Mouse (Mus musculus): Measurements from ENCODE around the gene Zmiz2.
"Not testable (repeated sequence)": the region's sequence is repeated elsewhere in the genome, so short reads cannot be mapped to it uniquely, and the experiment has no call there.

The Zmiz2 gene

DNA sequence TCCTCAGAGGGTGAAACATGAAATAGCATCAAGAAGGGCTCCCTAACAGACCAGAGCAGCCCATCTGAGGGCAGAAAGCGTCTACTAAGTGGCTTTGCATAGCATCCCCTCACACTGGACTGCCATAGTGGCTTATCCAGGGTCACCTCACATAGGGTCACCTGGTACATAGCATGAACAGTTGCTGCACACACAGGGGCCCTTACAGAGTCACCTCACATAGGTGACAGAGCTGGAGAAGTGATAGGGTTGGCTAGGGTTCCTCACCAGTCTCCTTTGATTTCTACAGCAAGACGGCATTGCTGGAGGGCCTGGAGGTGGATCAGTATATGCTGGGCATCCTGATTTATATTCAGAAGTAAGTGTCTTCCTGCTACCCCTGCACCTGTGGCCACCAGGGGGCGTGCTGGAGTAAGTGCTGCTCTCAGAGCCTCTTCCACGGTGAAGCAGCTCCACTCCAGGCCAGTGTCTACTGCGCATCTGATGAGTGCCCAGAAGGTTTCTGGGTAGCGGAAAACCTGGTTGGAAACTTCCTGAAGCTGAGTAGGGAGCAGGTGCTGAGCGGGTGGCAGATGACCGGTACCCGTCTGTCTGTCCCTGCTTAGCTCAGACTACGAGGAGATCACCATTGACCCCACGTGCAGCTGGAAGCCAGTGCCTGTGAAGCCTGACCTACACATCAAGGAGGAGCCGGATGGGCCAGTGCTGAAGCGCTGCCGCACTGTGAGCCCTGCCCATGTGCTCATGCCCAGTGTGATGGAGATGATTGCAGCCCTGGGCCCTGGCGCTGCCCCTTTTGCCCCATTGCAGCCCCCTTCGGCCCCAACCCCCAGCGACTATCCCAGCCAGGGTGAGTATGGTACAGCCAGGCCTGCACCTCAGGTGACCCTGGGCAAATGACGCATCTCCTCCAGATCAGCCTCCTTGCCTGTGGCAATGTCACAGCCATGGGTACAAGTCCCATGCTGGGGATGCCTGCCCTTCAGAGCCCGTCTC, 13.9 kb downstream of the Zmiz2 start:
- DNase-seq, result peak; percentile 80

DNA sequence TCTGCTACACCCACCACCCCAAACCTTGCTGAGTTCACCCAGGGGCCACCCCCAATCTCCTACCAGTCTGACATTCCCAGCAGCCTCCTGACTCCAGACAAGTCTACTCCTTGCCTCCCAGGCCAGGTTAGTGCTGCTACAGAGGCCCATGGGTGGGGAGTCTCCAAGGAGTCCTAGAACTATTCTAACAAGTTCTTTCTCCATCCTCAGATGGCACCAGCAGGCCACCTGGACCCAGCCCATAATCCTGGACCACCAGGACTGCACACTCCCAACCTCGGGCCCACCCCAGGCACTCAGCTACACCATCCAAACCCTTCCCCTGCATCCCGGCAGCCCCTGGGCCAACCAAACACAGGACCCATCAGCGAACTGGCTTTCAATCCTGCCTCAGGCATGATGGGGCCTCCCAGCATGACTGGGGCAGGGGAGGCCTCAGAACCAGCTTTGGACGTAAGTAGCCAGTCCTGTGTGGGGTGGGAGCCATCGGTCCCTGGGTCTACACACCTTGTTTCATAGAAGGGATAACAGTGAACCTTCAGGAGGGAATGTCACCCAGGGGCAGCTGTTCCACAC, 15.0 kb downstream of the Zmiz2 start:
- DNase-seq, result no peak

DNA sequence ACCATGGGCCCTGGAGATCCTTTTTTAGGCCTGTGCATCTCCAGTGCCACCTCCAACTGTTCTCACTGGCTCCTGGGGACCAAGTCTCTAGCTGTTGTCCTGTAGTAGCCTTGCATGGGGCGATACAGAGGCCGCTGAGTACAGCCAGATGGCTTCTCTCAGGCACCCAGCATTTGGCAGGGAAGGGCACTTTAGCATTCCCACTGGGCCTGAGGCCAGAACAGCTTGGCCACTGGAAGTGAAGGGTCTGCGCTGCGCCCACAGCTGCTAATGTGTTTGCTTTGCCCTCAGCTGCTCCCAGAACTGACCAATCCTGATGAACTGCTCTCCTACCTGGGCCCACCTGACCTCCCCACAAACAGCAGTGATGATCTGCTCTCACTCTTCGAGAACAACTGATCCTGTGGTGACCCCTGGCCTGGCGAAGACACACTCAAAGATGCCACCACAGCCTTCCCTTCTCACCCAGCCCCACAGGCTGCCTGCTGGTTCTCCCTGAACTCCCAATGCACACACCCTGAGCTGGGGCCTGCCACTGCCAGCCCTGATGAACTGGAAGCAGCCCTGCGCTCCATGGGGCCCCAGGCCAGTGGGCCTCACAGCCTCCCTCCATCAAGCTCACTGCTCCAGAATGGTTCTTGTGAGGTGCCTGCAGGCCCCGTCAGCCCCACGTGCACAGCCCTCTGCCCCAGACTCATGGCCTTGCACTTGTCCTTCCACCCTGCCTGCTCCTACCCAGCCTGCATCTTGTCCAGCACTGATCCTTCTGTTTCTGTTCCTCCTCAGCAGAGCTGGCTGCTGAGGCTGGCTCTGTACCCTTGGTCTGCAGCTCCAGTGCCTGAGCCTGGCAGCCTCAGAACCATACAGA, 16.1 kb downstream of the Zmiz2 start:
- no peak for DNase-seq

DNA sequence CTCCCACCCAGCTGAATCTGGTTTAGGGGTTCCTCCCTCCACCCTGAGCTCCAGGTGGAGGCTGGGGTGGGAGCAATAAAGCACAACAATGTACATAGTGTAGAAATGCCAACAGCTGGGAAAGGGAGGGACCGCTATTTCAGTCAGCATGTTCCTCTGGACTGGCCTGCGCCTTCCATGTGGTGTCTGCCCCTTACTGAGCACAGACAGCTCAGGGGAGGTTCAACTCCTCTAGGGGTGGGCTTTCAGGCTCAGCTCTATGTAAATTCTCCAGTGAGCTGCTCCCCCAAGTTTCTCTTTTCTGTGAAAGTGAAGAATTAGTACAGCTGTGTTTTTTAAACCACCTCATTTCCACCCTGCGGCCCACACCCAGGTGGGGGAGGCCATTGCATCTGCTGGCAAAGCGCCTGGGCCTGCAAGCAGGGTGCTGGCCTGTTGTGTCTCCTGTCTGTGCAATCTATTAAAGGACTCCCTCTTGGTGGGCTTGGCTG, 16.8 kb downstream of the Zmiz2 start:
- DNase-seq, result no peak

DNA sequence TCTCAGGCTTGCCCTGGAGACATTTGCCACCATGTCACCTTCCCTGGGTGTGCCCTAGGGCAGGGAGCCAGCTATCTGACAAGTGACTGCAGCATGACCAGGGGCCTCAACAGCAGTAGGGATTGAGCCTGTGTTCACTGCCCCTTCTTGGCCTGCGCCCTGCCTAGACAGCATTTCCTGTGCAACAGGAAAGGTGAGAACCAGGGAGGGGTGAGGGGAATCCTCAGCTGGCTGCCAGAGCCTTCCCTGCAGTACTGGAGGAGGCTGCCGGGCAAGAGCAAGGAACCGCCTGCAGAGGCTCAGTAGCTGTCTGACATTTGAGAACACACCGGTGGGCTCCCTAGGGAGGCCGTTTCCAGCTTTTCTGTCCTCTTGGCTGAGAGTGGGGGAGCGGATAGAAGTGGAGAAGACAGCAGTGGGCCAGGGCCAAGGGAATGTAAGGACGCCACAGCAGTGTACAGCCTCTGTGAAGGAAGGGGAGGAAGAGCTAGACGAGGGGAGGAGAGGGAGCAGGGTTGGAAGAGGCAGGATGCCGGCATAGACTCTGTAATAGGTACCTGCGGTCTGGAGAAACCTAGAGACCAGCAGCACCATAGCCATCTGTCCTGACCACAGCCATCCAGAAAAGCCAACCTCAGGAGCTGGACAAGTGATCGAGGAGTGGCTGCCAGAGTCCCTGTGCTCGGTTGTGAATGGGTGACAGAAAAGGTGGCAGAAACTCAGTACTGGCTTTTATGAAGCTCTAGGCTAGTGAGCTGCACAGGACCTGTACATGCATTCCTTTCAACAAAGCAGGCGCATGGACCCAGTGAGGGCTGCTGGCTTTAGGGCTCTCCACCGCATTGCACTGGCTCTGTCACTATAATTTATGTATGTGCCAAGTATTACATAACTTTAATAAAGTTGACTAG, 17.6 kb downstream of the Zmiz2 start:
- DNase-seq, result peak; percentile 33

DNA sequence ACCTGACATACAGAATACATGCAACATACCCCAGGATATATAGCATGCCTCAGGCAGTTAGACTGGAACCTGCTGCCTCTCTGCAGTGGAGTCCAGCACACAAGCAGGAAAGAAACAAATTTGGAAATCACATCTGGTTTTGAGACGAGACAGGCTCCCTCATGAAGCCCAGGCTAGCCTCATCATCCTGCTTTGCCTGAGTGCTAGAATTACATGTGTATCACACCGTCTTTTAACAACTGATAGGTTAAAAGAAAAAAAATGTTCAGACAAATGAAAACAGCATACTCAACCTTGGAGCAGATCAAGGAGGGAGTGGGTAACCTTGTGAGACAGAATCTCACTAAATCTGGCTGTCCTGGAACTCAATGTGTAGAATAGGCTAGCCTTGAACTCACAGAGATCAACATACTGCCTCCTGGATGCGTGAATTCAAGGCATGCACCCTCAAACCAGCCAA, 18.3 kb downstream of the Zmiz2 start:
- no peak for DNase-seq

DNA sequence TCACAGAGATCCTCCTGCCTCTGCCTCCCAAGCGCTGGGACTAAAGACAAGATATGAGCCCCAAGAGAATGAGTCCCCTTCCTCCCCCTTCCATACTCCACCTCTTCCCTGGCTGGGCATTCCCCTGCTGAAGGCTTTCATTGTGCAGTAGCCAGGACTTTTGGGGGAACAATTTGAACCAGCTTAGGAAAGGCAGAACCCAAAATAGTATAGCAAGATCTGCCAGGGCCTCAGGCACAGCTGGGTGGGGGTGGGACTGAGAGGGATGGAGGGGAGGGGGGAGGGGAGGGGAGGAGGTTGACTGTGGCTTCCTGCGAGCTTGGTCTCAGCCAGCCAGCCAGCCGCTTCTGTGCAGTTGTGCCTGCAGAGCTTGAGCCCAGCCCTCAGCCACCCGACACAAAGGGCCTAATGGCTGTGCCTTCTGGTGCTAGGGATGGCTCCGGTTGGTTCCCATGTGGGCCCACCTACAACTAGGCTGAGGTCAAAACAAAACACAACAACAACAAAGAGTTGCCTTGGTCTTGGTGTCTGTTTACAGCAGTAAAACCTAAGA, 21.3 kb downstream of the Zmiz2 start:
- DNase-seq, result peak; percentile 38

DNA sequence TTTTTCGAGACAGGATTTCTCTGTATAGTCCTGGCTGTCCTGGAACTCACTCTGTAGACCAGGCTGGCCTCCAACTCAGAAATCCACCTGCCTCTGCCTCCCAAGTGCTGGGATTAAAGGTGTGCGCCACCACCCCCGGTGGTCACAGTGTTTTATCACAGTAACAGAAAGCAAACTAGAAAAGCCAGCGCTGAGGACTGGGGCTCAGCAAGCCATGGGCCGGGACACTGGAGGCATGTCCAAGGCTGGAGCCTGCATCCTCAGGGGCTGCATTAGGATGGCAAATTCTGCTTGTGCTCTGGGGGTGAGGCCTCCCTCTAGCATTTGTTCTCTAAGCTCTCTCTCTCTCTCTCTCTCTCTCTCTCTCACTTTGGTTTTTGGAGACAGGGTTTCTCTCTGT, 21.9 kb downstream of the Zmiz2 start:
- not testable (repeated sequence) for DNase-seq

DNA sequence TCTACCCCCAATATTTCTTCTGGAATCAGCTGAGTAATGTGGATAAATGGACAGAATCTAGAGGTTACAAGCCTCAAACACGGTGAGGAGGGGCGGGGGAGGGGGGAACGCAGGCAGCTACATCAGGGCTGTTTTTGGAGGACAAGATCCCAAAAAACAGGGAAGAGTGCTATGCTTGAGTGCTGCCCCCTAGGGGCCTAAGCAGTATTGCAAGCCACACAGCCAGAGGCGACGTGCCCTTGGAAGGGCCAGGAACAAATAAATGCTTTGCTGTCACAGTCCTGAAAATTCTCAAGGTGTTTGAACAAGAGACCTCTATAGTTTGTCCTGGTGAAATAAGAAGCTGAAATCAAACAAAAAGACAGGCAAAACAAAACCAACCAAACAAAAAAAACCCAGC, 22.8 kb downstream of the Zmiz2 start:
- DNase-seq, result peak; percentile 77

DNA sequence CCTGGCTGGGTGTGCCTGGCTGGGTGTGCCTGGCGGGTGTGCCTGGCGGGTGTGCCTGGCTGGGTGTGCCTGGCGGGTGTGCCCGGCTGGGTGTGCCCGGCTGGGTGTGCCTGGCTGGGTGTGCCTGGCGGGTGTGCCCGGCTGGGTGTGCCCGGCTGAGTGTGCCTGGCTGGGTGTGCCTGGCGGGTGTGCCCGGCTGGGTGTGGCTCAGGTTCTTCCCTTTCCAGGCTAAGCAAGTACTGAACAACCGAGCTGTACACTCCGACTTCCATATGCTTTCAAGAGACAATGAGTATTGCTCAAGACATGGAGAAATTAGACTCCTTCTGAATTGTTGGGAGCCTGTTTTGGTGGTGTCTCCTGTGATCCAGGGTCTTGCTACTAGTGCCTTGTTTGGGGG, 24.4 kb downstream of the Zmiz2 start:
- peak; percentile 25 for DNase-seq

DNA sequence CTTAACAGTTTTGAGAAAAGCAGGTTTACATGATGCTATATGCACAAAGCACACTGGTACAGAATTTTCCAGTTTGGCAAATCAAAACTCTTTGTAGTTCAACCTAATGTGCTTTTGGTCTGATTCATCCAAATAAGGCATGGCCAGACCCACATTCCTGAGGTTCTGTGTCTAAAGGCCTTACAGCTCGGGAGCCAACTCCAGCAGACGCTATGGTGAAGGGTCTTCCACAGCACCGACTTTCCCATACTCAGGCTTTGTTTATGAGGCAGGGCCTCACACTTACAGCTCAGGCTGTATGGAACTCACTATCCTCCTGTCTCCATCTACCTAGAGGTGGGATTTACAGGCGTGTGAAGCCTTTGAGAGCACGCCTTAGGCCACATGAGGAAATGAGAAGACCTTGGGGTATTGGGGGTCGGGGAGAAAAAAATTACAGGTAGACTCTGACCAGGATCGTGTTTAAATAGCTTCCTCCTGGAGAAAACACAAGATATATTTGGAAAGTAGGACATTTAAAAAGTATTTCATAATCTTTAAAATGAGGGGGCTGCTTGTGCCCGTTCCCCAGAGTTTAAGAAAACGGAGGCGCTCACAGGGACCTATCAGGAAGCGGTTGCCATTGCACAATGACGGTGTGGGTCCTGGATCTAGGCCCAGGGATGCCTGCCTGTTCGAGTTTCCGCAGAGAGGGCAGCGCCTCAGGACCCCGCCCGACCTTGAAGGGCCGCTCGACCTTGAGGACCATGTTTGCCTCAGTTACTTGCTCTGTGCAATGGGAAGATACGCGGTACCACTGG, 26.1 kb downstream of the Zmiz2 start, which contains the start of gene Ppia:
Ppia (plus strand) TSS at position 693 of the 800 bp plus-strand sequence.
- no peak for DNase-seq

DNA sequence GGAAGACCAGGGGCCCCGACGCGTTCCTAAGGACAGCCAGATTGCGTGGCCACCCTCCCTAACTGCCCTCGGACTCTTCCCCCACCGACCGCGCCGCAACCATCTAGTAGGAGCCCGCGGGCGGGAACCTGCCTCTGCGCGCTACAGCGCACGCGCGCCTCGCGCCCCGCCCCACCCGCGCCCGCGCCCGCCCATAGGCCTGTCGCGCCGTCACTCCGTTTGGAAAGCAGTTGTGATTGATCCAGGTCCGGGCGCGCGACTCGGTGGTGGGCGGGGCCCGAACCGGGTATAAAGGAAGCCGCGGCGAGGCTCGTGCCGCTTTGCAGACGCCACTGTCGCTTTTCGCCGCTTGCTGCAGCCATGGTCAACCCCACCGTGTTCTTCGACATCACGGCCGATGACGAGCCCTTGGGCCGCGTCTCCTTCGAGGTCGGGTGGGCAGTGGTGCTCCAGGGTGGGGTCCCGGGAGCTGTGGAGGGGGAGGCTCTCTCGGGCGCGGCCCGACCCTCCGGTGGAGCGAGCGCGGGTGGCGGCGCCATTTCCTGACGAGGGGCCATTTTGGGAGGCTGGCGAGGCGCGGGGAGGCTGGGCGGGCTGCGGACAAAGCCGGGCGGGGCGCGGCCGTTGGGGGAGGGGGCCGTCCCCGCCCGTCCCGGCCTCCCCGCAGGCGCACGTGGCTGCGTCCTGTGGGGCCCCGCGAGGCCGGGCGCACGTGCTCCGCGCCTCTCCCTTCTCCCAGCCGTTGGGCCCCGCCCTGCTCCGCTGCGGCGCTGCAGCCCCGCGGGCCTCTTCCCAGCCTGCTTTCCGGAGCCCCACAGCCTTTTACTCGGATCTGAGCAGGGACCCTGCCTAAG, 26.9 kb downstream of the Zmiz2 start:
- DNase-seq, result peak; percentile 97

DNA sequence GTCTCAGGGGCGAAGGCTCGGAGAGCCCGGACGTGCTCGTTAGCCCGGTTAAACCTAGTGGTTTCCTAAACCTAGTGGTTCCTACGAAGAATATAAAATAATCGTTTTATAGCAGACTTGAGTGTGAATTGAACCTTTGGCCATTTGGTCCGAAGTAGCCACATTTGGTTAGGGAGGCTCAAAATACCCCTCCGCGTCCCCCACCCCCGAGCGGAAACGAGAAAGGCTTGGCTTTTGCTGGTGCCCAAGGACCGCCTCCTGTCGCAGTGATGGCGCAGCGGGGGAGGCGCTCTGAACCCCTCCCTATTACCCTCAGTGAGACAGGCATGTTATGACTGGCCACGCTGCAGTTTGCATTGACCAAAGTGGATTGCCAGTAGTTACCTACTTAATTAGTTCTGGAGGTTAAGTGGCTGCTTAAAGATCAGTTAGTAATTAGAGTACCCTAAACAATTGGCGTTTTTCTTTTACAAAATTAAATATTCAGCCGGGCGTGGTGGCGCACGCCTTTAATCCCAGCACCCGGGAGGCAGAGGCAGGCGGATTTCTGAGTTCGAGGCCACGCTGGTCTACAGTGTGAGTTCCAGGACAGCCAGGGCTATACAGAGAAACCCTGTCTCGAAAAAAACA, 27.6 kb downstream of the Zmiz2 start:
- peak; percentile 86 for DNase-seq

DNA sequence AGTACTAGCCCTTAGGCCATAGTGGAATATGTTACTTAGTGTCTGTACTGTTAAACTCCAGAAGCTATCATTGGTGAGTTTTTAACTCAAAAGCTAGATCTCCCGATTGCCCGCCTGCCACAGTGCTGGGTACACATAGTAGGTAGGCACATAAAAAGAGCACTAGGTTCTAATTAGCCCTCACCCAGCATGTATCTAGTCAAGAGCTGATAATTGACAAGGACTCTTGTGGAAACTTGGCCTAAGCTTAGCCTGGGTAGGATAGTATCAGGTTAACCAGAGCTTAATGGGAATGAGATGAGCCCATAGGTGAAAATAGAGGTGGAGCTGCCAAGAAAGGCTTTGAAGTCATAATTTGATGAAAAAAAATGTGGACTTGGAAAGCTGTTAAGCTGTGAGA, 28.2 kb downstream of the Zmiz2 start:
- DNase-seq, result no peak

DNA sequence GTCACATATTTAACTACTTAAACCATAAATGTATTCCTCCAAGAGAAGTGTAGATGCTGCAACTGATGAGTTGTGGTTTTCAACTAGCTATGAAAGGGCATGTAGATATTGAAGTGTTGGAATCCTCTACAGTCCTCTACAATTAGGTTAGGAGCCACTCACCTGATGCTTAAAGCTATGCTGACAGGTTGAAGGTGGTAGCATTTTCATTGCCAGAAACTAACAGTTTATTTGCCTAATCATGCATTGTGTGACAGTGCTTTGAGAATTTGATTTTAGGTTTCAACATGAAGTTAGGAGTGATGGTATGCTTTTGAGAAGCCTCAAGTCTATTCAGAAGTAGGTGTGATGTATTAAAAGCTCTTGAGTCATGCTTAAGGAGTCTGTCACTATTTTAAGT, 28.6 kb downstream of the Zmiz2 start:
- DNase-seq, result no peak

DNA sequence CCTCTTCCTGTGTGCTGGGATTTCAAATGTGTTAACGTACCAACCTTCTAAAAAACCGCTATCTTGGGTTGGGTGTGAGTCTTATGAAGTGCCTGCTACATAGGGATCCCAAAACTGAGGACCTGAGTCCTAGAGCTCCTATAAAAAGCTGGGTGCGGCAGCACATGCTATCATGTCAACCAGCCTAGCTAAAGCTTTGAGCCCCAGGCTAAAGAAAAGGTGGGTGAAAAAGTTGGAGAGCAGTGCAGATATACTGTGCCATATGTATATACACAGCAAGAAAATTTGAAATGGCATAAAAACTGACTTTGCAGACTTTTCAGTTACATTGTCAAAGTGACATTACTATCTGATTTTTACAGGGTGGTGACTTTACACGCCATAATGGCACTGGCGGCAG, 29.9 kb downstream of the Zmiz2 start:
- no peak for DNase-seq

DNA sequence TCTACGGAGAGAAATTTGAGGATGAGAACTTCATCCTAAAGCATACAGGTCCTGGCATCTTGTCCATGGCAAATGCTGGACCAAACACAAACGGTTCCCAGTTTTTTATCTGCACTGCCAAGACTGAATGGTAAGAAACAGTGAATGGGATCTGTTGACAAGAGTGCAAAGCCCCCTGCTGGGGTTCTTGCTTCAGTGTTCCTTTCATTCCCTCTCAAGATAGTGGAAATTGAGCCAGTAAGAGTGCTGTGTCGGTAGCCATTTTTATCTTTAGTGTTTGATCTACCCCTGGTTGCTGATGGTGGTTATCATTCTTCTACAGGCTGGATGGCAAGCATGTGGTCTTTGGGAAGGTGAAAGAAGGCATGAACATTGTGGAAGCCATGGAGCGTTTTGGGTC, 30.3 kb downstream of the Zmiz2 start:
- not testable (repeated sequence) for DNase-seq

DNA sequence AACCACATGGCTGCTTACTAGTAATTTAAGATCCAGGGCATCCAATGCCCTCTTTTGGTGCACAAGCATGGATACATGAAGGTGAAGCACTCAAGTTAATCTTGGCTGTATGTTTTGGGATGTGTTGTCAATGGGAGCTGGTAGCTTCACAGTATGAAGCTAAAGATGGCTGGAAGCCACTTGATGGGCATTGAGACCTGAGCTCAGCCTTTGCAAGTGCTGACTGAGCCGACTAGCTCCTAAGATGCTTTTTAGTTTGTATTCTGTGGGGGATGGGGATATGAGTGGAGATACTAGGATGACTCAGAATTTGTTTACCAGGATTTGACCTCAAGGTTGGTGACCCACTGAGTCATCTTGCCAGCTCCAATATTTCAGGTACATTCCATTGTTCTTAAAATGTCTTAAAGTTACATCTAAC, 31.4 kb downstream of the Zmiz2 start:
- DNase-seq, result no peak

DNA sequence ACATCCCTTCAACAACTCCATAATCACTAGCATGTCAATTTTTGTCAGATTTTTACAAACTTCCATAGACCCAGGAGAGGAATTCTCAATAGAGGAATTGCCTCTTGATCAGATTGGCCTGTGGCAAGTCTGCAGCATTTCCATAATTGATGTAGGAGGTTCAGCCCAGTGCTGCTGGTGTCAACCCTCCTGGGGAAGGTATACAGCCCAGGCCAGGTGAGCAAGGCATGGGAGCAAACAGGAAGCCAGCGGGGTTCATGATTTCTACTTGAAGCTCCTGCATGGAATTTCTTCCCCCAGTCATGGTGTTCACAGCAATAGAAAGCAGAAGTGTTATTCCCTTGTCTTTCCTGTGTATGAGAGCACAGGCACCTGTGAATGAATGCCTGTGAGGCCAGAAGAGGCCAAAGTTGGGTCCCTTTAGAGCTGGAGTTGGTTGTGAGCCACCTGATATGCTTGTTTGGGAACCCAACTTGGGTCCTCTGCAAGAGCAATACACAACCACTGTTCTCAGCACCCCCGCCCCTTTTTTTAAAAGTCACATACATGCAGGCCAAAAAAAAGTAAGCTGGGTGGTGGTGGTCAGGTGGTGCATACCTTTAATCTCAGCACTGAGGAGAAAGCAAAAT, 32.0 kb downstream of the Zmiz2 start:
- DNase-seq, result no peak

Measured in liver (tissue).